ENCODE assay signal across 8 mouse cellular contexts in the genomic region with DNA sequence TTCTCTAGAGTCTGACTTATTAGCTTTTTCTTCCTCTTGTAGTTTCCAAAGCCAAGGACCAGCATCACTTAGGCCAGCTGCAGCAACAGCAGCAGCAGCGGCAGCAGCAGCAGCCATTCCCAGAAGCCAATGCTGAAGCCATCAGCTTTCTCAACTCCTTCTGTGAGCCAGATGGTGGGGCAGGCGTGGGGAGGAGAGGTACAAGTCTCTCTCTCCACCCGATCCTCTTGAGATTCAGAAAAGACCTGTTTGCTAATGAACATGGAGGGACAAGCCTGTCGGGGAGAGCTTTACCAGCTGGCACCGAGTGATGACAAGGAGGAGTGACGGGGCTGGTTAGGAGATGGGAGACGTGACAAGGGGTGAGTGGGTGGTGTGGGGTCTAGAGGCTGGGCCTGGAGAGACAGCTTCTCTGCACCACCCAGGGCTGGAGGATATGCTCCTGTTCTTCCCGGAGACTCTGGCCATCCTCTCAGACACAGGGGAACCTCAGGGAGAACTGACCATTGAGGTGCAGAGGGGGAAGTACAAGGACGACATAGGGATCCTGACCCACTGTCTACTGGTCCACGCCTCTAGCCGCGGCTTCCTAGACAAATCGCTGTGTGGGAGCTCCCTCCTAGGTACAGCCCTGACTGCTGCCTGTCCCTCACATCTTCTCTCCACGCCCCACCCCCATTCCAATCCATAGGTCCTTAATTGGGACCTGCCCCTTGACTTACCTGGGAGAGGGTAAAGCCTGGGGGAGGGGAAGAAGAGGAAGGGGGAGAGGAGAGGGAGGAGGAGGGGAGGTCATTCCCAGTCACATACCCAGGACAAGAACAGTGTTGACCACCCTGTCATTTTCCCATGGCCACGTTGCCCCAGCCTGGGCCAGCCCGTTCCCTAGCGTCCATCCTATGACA. TPM values are rescaled to one million over a fixed set of nuclear protein-coding genes. Genes with fewer than 3 reads are reported as not detected.
DNase-seq lines count a peak whose midpoint lies in the region; ATAC-seq lines count a peak whose summit lies in the region.
"Had no signal": no experiment of that assay in that cellular context is flagged by ENCODE, and none has a peak within 500 bp of the region (broad histone marks: within the 10 kb centered on the region; RNA-seq: fewer than 3 reads in every experiment).

No protein-coding gene starts in this region.

- H3K4me3 ChIP-seq in heart, embryonic 14.5 days (ENCODE audit: control insufficient read depth in 1 of 2, insufficient read depth in 1 of 2, low read depth in 1 of 2, low read length in 2 of 2): no peak overlapping the region
- no peak overlapping the region for H3K4me3 ChIP-seq in midbrain, embryonic 14.5 days (replicated peaks; ENCODE audit: low read depth, low read length)
- H3K4me3 ChIP-seq in midbrain, embryonic 10.5 days: no peak overlapping the region
- no peak overlapping the region for H3K4me3 ChIP-seq in hindbrain, embryonic 16.5 days (ENCODE audit: low read length)
- H3K4me3 ChIP-seq in stomach, embryonic 15.5 days (replicated peaks): no peak overlapping the region

- H3K9me3 ChIP-seq in heart, embryonic 14.5 days (ENCODE audit: control insufficient read depth, low read length): no peaks in the 10 kb centered on the region
- no peaks in the 10 kb centered on the region for H3K9me3 ChIP-seq in midbrain, embryonic 14.5 days (ENCODE audit: control insufficient read depth, low read length)
- H3K9me3 ChIP-seq in midbrain, embryonic 10.5 days (replicated peaks): no peaks in the 10 kb centered on the region
- H3K9me3 ChIP-seq in hindbrain, embryonic 16.5 days (ENCODE audit: control insufficient read depth, low read length): no peaks in the 10 kb centered on the region
- H3K9me3 ChIP-seq in stomach, embryonic 15.5 days: no peaks in the 10 kb centered on the region
- H3K9me3 ChIP-seq: G1E had no signal

- peaks cover 1 to 2% of the 10 kb centered on the region in 2 experiments; a peak in 1 of 4 replicates for H3K4me1 ChIP-seq in heart, embryonic 14.5 days (ENCODE audit: control insufficient read depth in 2 of 2, insufficient read depth in 2 of 2, low read length in 2 of 2)
- H3K4me1 ChIP-seq in midbrain, embryonic 14.5 days (ENCODE audit: control insufficient read depth, insufficient read depth, low read length): no peaks in the 10 kb centered on the region
- H3K4me1 ChIP-seq in midbrain, embryonic 10.5 days: peaks cover 8% of the 10 kb centered on the region
- no peaks in the 10 kb centered on the region for H3K4me1 ChIP-seq in hindbrain, embryonic 16.5 days (ENCODE audit: control insufficient read depth, insufficient read depth, low read depth, low read length)
- no peaks in the 10 kb centered on the region; the same call in 1 of the 2 replicates for H3K4me1 ChIP-seq in stomach, embryonic 15.5 days

- 47% methylated on average over 17 of the region's 17 CpGs for WGBS in heart, embryonic 14.5 days
- WGBS in midbrain, embryonic 14.5 days: 70% methylated on average over 17 of the region's 17 CpGs
- WGBS in midbrain, embryonic 10.5 days: 74% methylated on average over 17 of the region's 17 CpGs
- 66% methylated on average over 17 of the region's 17 CpGs for WGBS in hindbrain, embryonic 16.5 days
- 62% methylated on average over 17 of the region's 17 CpGs for WGBS in stomach, embryonic 15.5 days

- H3K27ac ChIP-seq in heart, embryonic 14.5 days (replicated peaks in 1 of 2; ENCODE audit: control insufficient read depth in 1 of 2, insufficient read depth in 1 of 2, low read depth in 2 of 2, low read length in 2 of 2): no peak overlapping the region
- H3K27ac ChIP-seq in midbrain, embryonic 14.5 days (replicated peaks; ENCODE audit: low read depth, low read length): no peak overlapping the region
- H3K27ac ChIP-seq in midbrain, embryonic 10.5 days (replicated peaks): no peak overlapping the region
- H3K27ac ChIP-seq in hindbrain, embryonic 16.5 days (ENCODE audit: low read depth, low read length): no peak overlapping the region
- H3K27ac ChIP-seq in stomach, embryonic 15.5 days: no peak overlapping the region

- H3K27me3 ChIP-seq in heart, embryonic 14.5 days (ENCODE audit: control insufficient read depth, insufficient read depth, low read length): no peaks in the 10 kb centered on the region
- no peaks in the 10 kb centered on the region for H3K27me3 ChIP-seq in midbrain, embryonic 14.5 days (ENCODE audit: control insufficient read depth, insufficient read depth, low read length)
- H3K27me3 ChIP-seq in midbrain, embryonic 10.5 days (ENCODE audit: low read depth, poor library complexity, severe bottlenecking): peaks cover 7% of the 10 kb centered on the region; the same call in 1 of the 2 replicates
- H3K27me3 ChIP-seq in hindbrain, embryonic 16.5 days (replicated peaks; ENCODE audit: control insufficient read depth, insufficient read depth, low read length): no peaks in the 10 kb centered on the region
- no peaks in the 10 kb centered on the region for H3K27me3 ChIP-seq in stomach, embryonic 15.5 days (replicated peaks)

- no peak for ATAC-seq in heart, embryonic 14.5 days (ENCODE audit: insufficient number of reproducible peaks, insufficient read depth, low FRiP score, low read depth)
- peak; percentile 34; the same call in 1 of the 2 replicates for ATAC-seq in midbrain, embryonic 14.5 days (ENCODE audit: low FRiP score, low TSS enrichment)
- ATAC-seq in hindbrain, embryonic 16.5 days: peak; percentile 40; the same call in 1 of the 2 replicates
- ATAC-seq in stomach, embryonic 15.5 days (ENCODE audit: insufficient read depth, low FRiP score, low read depth): 0 out of 2 replicates have a peak, but pooled peaks have one; percentile 12

- no peak for DNase-seq in heart, adult 18-20 months
- DNase-seq in midbrain, embryonic 14.5 days: no peak
- no peak for DNase-seq in midbrain, embryonic 10.5 days (ENCODE audit: low spot score)
- DNase-seq in right cerebral cortex, postnatal 36 days (ENCODE audit: low spot score in 2 of 2): no peak

- H3K36me3 ChIP-seq in heart, embryonic 14.5 days (ENCODE audit: control insufficient read depth, insufficient read depth, low read length): no peaks in the 10 kb centered on the region
- no peaks in the 10 kb centered on the region for H3K36me3 ChIP-seq in midbrain, embryonic 14.5 days (ENCODE audit: control insufficient read depth, insufficient read depth, low read length)
- H3K36me3 ChIP-seq in midbrain, embryonic 10.5 days: no peaks in the 10 kb centered on the region
- no peaks in the 10 kb centered on the region for H3K36me3 ChIP-seq in hindbrain, embryonic 16.5 days (ENCODE audit: control insufficient read depth, insufficient read depth, low read length)
- no peaks in the 10 kb centered on the region for H3K36me3 ChIP-seq in stomach, embryonic 15.5 days
- H3K36me3 ChIP-seq: G1E had no signal

- no peak overlapping the region for H3K4me2 ChIP-seq in heart, embryonic 14.5 days (ENCODE audit: low read length)
- H3K4me2 ChIP-seq in midbrain, embryonic 14.5 days (ENCODE audit: low read length): no peak overlapping the region
- 0 out of 2 replicates have a peak overlapping the region, but pooled peaks have one; percentile 4 for H3K4me2 ChIP-seq in hindbrain, embryonic 16.5 days (ENCODE audit: low read length)
- no peak overlapping the region for H3K4me2 ChIP-seq in stomach, embryonic 15.5 days

- 0 out of 2 replicates have a peak overlapping the region, but pooled peaks have one; percentile 11 for H3K9ac ChIP-seq in heart, embryonic 14.5 days (ENCODE audit: low read length)
- H3K9ac ChIP-seq in midbrain, embryonic 14.5 days (replicated peaks; ENCODE audit: low read length): no peak overlapping the region
- H3K9ac ChIP-seq in hindbrain, embryonic 16.5 days (ENCODE audit: low read depth, low read length): no peak overlapping the region
- H3K9ac ChIP-seq in stomach, embryonic 15.5 days: no peak overlapping the region

RNA-seq across cellular contexts. Expression of a gene that starts 0.7 kb away (rescaled TPM):
- polyA plus RNA-seq in heart, embryonic 14.5 days (2014; fragmentation: Nextera tagmentation; extraction: Ambion mirVana): 0.34 and 0.55 TPM in 2 replicates
- total RNA-seq in heart, adult 18-20 months (2021): under 1 TPM in 1 of 2 experiments, not detected in 1; 0.44 TPM
- 0.30 and 0.57 TPM in 2 replicates for polyA plus RNA-seq in midbrain, embryonic 14.5 days (2014; fragmentation: Nextera tagmentation; extraction: Ambion mirVana)
- 0.12 and 0.22 TPM in 2 replicates for polyA plus RNA-seq in midbrain, embryonic 10.5 days (2016; fragmentation: Nextera tagmentation; extraction: Ambion mirVana)
- polyA plus RNA-seq in hindbrain, embryonic 16.5 days (2015; fragmentation: Nextera tagmentation; extraction: Ambion mirVana): 2.2 and 2.8 TPM in 2 replicates
- polyA plus RNA-seq in stomach, embryonic 15.5 days (2015; fragmentation: Nextera tagmentation; extraction: Ambion mirVana): 0.53 and 0.55 TPM in 2 replicates
- polyA plus RNA-seq: G1E had no signal

RNA-seq across cellular contexts. Expression of a gene that starts 12.4 kb away (rescaled TPM):
- 4.4 and 4.9 TPM in 2 replicates for polyA plus RNA-seq in heart, embryonic 14.5 days (2014; fragmentation: Nextera tagmentation; extraction: Ambion mirVana)
- total RNA-seq in heart, adult 18-20 months (2021): 1 to 10 TPM; 5.3 to 5.4 TPM
- polyA plus RNA-seq in midbrain, embryonic 14.5 days (2014; fragmentation: Nextera tagmentation; extraction: Ambion mirVana): 0.51 and 2.7 TPM in 2 replicates
- 1.4 and 2.2 TPM in 2 replicates for polyA plus RNA-seq in midbrain, embryonic 10.5 days (2016; fragmentation: Nextera tagmentation; extraction: Ambion mirVana)
- 2.6 and 3.3 TPM in 2 replicates for polyA plus RNA-seq in hindbrain, embryonic 16.5 days (2015; fragmentation: Nextera tagmentation; extraction: Ambion mirVana)
- 6.1 and 6.6 TPM in 2 replicates for polyA plus RNA-seq in stomach, embryonic 15.5 days (2015; fragmentation: Nextera tagmentation; extraction: Ambion mirVana)
- polyA plus RNA-seq: G1E had no signal

RNA-seq across cellular contexts. Expression of a gene that starts 28.7 kb away (rescaled TPM):
- 67.3 and 67.8 TPM in 2 replicates for polyA plus RNA-seq in heart, embryonic 14.5 days (2014; fragmentation: Nextera tagmentation; extraction: Ambion mirVana)
- total RNA-seq in heart, adult 18-20 months (2021): 100 to 1,000 TPM; 107 to 116 TPM
- 8.6 and 17.1 TPM in 2 replicates for polyA plus RNA-seq in midbrain, embryonic 14.5 days (2014; fragmentation: Nextera tagmentation; extraction: Ambion mirVana)
- 31.8 and 34.4 TPM in 2 replicates for polyA plus RNA-seq in midbrain, embryonic 10.5 days (2016; fragmentation: Nextera tagmentation; extraction: Ambion mirVana)
- polyA plus RNA-seq in hindbrain, embryonic 16.5 days (2015; fragmentation: Nextera tagmentation; extraction: Ambion mirVana): 19.0 and 20.0 TPM in 2 replicates
- polyA plus RNA-seq in stomach, embryonic 15.5 days (2015; fragmentation: Nextera tagmentation; extraction: Ambion mirVana): 82.9 and 86.2 TPM in 2 replicates

RNA-seq across cellular contexts. Expression of a gene that starts 46.6 kb away (rescaled TPM):
- 0.27 and 0.38 TPM in 2 replicates for polyA plus RNA-seq in heart, embryonic 14.5 days (2014; fragmentation: Nextera tagmentation; extraction: Ambion mirVana)
- 1 to 10 TPM; 1.2 to 1.5 TPM for total RNA-seq in heart, adult 18-20 months (2021)
- polyA plus RNA-seq in midbrain, embryonic 14.5 days (2014; fragmentation: Nextera tagmentation; extraction: Ambion mirVana): 0.09 and 0.30 TPM in 2 replicates
- 0.15 and 0.25 TPM in 2 replicates for polyA plus RNA-seq in midbrain, embryonic 10.5 days (2016; fragmentation: Nextera tagmentation; extraction: Ambion mirVana)
- 0.19 and 0.22 TPM in 2 replicates for polyA plus RNA-seq in hindbrain, embryonic 16.5 days (2015; fragmentation: Nextera tagmentation; extraction: Ambion mirVana)
- 32.2 and 41.1 TPM in 2 replicates for polyA plus RNA-seq in stomach, embryonic 15.5 days (2015; fragmentation: Nextera tagmentation; extraction: Ambion mirVana)

RNA-seq across cellular contexts. Expression of a gene that starts 57.2 kb away (rescaled TPM):
- 39.1 and 40.5 TPM in 2 replicates for polyA plus RNA-seq in heart, embryonic 14.5 days (2014; fragmentation: Nextera tagmentation; extraction: Ambion mirVana)
- total RNA-seq in heart, adult 18-20 months (2021): 10 to 100 TPM; 40.2 to 46.3 TPM
- 3.8 and 5.6 TPM in 2 replicates for polyA plus RNA-seq in midbrain, embryonic 14.5 days (2014; fragmentation: Nextera tagmentation; extraction: Ambion mirVana)
- 8.6 TPM in 2 replicates for polyA plus RNA-seq in midbrain, embryonic 10.5 days (2016; fragmentation: Nextera tagmentation; extraction: Ambion mirVana)
- polyA plus RNA-seq in hindbrain, embryonic 16.5 days (2015; fragmentation: Nextera tagmentation; extraction: Ambion mirVana): 11.7 and 12.2 TPM in 2 replicates
- polyA plus RNA-seq in stomach, embryonic 15.5 days (2015; fragmentation: Nextera tagmentation; extraction: Ambion mirVana): 68.3 and 73.4 TPM in 2 replicates
